Mouse (Mus musculus) left cerebral cortex, postnatal 36 days (tissue): ENCODE data around the gene Tmco5. TPM values are rescaled to one million over a fixed set of nuclear protein-coding genes. Genes with fewer than 3 reads are reported as not detected.
"Not testable (repeated sequence)": the region's sequence is repeated elsewhere in the genome, so short reads cannot be mapped to it uniquely, and the experiment has no call there.

ENCODE experiments used
- DNase-seq, 2 experiments: peaks; one replicate each; pipeline ENCODE4 v3.0.0; 2021 to 2022; ENCODE audit warnings: low spot score in 2 of 2, mixed read lengths in 1 of 2
- intact Hi-C: fragments of 180-260 bp; cut with DNase I; formaldehyde crosslinking; loops from one replicate; pipeline ENCODE4 v1.15.1; 2025
- total RNA-seq, 2 experiments: library from RNA; stranded (reverse); gene quantifications; 2 replicates each; pipeline ENCODE4 v1.2.3; 2021

Tmco5 gene
- total RNA-seq, 2 experiments from 2014 or later = 3.5 to 5.7 TPM

- intact Hi-C loops = no loop called here
- DNase-seq = no peak
These were observed 40.1 kb downstream of the Tmco5 start for GRCm38 (mm10) chr2:116918598-116918997.

- intact Hi-C loops = loop anchor here (5.0 kb wide), 1 partner anchor 49 kb away; no protein-coding TSS in a partner anchor
These were observed 44.3 kb downstream of the Tmco5 start for GRCm38 (mm10) chr2:116922580-116923500.

GRCm38 (mm10) chr2:116923684-116924083 is 45.2 kb downstream of the Tmco5 start:
- intact Hi-C loops = loop anchor here (5.0 kb wide), 1 partner anchor 49 kb away; no protein-coding TSS in a partner anchor
- peak; percentile 35 to 42 for DNase-seq

More at GRCm38 (mm10) chr2:116922580-116923500, 44.3 kb downstream of the Tmco5 start:
- no peak for DNase-seq

GRCm38 (mm10) chr2:116924292-116924691 is 45.8 kb downstream of the Tmco5 start:
- DNase-seq = no peak
- intact Hi-C loops = loop anchor here (5.0 kb wide), 1 partner anchor 48 kb away; no protein-coding TSS in a partner anchor

- intact Hi-C loops = no loop called here
- DNase-seq = no peak
These were observed 46.7 kb downstream of the Tmco5 start for GRCm38 (mm10) chr2:116925230-116925629.

GRCm38 (mm10) chr2:116932218-116932617 is 53.7 kb downstream of the Tmco5 start:
- DNase-seq = no peak

GRCm38 (mm10) chr2:116934236-116934635 is 55.7 kb downstream of the Tmco5 start:
- intact Hi-C loops = not testable (repeated sequence)

More at GRCm38 (mm10) chr2:116932218-116932617, 53.7 kb downstream of the Tmco5 start:
- intact Hi-C loops = no loop called here

GRCm38 (mm10) chr2:116934776-116935175 is 56.3 kb downstream of the Tmco5 start:
- intact Hi-C loops = no loop called here
- no peak for DNase-seq

More at GRCm38 (mm10) chr2:116934236-116934635, 55.7 kb downstream of the Tmco5 start:
- DNase-seq = not testable (repeated sequence)

GRCm38 (mm10) chr2:116936371-116936770 is 57.9 kb downstream of the Tmco5 start:
- DNase-seq = no peak
- intact Hi-C loops = no loop called here

GRCm38 (mm10) chr2:116937166-116937565 is 58.7 kb downstream of the Tmco5 start:
- intact Hi-C loops = no loop called here
- DNase-seq = no peak

- intact Hi-C loops = no loop called here
These were observed 63.3 kb downstream of the Tmco5 start for GRCm38 (mm10) chr2:116941816-116942215.

More at GRCm38 (mm10) chr2:116941816-116942215, 63.3 kb downstream of the Tmco5 start:
- no peak for DNase-seq

Other genes with a start within 250 kb of the Tmco5 start
- gene Spred1, start 242.7 kb downstream of the Tmco5 start, total RNA-seq = 100 to 1,000 TPM; 121 to 162 TPM